Mouse (Mus musculus) small intestine, adult 10 weeks (tissue): ENCODE results near the gene Hmga2. TPM values are rescaled to one million over a fixed set of nuclear protein-coding genes. Genes with fewer than 3 reads are reported as not detected.

Experiments used
- polyA plus RNA-seq: library from polyadenylated mRNA; stranded (reverse); fragments of 350-450 nt; fragmentation: Illumina TruSeq; extraction: RNeasy Lipid Tissue Mini Kit (QIAGEN cat#74804); gene quantifications from one replicate; pipeline ENCODE4 v1.2.3, GENCODE M21; 2014; ENCODE audit warnings: low replicate concordance

Gene Hmga2
- 8.9 TPM for polyA plus RNA-seq

GRCm38 (mm10) chr10:120475601-120476515 is at the start of gene Hmga2:
TSS of gene Hmga2 (minus strand) at chr10:120476469.

Other genes with a start within 250 kb of the Hmga2 start
- 14.5 TPM for gene Llph, start 249.4 kb downstream of the Hmga2 start, polyA plus RNA-seq